Mouse (Mus musculus): ENCODE results near the gene Faim.

DNA sequence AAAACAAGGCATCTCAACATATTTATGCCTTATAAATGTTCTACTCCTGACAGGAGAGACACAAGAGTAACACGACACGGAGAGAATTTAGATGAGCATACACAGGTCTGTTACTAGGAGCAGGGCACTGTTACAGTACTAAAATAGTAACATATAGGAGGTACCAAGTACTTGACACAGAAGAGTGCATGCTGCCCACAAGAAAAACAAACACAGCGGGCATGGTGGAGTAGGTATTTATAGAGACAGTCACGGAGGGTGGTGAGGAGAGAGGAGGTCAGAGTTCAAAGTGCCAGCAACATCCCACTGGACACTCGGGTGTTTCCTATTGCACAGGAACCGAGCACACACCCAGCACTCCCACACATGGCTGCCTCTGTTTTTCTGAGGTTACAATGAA is 63.6 kb downstream of the Faim start:
- TF ChIP-seq POLR2A (IDR thresholded peaks at IDR 0.05; ENCODE audit: borderline replicate concordance, extremely low read depth, insufficient read depth, insufficient read length, poor library complexity, severe bottlenecking), result no peak
- no peak for TF ChIP-seq CTCF (IDR thresholded peaks at IDR 0.05; ENCODE audit: borderline replicate concordance, extremely low read depth, insufficient read depth, insufficient read length)
